Mouse (Mus musculus) monocyte, adult 2 months (primary cell): ENCODE data around the gene Cadm2.

ENCODE experiments used
- DNase-seq, 2 experiments: peaks; one replicate each; pipeline ENCODE4 v3.0.0; 2022; ENCODE audit warnings: low spot score in 2 of 2, low read depth in 1 of 2

Gene Cadm2

GRCm38 (mm10) chr16:66967686-66968085, 653.0 kb downstream of the Cadm2 start:
- no peak for DNase-seq

- no peak for DNase-seq
These were observed 661.6 kb downstream of the Cadm2 start for GRCm38 (mm10) chr16:66959146-66959545.

- DNase-seq, result no peak
These were observed 664.8 kb downstream of the Cadm2 start for GRCm38 (mm10) chr16:66955876-66956275.

GRCm38 (mm10) chr16:66936332-66936731, 684.4 kb downstream of the Cadm2 start:
- no peak for DNase-seq

GRCm38 (mm10) chr16:66925517-66925916, 695.2 kb downstream of the Cadm2 start:
- no peak for DNase-seq

DNA sequence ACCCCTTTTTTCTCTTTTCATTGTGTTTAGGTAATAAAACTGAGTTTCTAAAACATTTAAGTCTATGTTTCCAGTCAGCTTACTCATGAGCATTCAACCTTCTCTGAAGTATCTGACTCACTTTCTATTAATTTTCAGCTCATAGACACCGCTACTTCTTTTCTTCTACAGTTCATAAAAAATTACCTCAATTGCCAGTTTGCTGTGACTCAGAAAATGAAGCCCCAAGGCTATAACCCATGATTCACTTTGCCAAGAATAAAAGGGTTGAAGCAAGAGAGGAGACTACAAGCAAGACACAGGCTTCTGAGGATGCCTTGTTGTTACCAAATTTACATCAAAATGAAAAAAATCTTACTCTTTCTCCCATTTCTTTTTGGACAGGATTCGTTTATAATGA, 698.0 kb downstream of the Cadm2 start:
- no peak for DNase-seq

GRCm38 (mm10) chr16:66921414-66921915, 699.2 kb downstream of the Cadm2 start:
- no peak for DNase-seq

- no peak for DNase-seq
These were observed 700.8 kb downstream of the Cadm2 start for GRCm38 (mm10) chr16:66919889-66920402.

DNA sequence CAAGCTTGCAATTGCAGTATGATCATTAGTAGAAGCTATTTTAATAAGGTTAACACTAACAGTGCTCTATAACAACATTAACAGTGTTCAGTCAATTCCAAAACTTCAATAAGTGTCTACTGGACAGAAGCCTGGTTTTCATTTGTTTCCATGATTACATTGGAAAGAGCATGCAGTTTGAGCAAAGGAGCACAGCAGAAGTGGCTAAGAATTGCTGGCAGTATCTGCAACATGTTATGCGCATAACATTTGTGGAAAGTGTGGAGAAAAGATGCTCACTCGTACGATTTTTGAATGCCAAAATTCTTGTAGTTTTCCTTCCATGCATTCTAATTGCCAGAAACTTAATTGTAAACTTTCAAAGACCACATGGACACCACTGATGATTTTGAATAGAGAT, 718.9 kb downstream of the Cadm2 start:
- DNase-seq, result no peak

GRCm38 (mm10) chr16:66900664-66901063, 720.0 kb downstream of the Cadm2 start:
- no peak for DNase-seq

GRCm38 (mm10) chr16:66892359-66892758, 728.3 kb downstream of the Cadm2 start:
- no peak for DNase-seq

DNA sequence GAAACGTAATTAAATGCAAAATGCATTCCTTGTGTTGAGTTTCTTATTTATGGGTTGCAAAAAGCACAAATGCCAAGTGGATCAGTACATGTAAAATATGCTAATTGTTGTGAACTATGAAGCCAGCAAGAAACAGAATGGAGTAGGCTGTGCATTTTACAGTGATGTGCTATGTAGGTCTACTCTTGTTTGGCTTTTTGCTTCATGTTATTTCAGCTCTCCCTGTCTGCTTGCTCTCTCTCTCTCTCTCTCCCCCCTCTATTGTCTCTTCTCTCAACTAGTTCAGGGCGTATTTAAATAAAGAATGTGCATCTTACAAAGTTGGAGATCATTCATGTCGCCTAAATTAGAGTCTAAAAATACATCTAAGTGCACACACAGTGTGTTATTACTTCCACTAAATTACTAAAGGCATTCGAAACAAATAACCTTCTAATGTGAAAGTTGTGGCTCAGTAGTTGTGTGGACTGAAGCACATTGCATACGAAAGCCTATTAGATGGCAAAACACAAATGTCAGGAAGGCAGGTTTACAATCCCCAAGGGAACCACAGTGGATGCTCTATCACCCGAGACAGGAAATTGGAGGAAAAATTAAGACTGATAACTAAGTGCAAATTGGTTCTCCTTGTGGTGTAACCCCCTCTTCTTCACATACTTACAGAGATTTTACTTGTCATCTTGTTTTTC, 729.0 kb downstream of the Cadm2 start:
- no peak for DNase-seq

GRCm38 (mm10) chr16:66889907-66890306, 730.8 kb downstream of the Cadm2 start:
- no peak for DNase-seq

GRCm38 (mm10) chr16:66882597-66882996, 738.1 kb downstream of the Cadm2 start:
- DNase-seq, result no peak

GRCm38 (mm10) chr16:66871201-66871600, 749.5 kb downstream of the Cadm2 start:
- DNase-seq, result no peak

DNA sequence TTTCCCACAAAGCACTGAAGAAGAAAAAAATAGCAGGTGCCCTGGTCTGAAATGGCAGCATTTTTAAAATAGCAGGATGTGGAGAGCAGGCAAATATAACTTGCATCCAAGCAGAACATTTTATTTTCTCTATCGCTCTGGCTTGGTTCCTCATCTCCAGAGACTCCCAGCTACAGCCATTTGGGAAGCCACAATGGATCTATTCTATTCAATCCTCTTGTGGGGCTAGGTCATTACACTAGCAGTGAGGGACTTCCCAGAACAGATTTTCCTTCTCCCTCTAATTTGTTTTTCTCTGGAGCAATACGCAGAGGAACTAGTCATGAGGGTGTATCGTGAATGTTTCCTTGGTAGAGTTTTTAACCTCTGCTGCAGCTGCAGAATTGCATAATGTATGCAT, 769.7 kb downstream of the Cadm2 start:
- DNase-seq, result no peak

DNA sequence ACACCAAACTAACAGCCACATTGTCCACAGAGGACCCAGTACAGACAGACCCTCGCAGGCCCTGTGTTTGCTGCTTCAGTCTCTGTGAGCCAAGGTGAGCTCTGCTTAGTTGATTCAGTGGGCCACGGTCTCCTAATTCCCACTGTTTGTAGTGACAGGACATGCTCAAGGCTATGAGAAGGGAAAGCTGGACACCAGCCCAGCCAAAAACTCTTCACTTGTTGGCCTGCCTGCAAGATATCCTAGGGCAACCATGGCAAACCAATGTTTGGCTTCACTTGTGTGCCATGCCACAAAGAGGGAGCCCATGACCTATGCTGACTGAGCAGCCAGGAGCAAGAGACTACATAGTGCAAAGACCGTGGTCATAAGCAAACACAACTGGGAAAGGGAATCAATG, 795.8 kb downstream of the Cadm2 start:
- no peak for DNase-seq

- DNase-seq, result no peak
These were observed 809.2 kb downstream of the Cadm2 start for GRCm38 (mm10) chr16:66811495-66811894.

DNA sequence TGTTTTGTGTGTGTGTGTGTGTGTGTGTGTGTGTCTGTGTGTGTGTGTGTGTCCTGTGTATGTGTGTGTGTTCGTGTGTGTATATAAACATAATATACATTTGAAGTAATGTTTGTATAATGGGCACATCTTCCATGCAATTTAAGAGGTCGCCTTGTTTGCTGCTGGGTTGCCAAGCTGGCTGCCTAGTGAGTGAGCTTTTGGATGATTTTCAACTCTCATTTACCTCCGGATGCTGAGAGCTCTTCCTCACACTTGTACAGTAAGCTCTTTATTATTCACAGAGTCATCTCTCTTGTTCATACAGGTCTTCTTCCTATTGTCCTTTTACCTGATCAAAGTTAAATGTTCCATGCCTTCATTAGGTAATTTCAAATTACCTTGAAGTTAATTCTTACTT, 822.5 kb downstream of the Cadm2 start:
- no peak for DNase-seq

- no peak for DNase-seq
These were observed 827.6 kb downstream of the Cadm2 start for GRCm38 (mm10) chr16:66793067-66793466.

GRCm38 (mm10) chr16:66771883-66772282, 848.8 kb downstream of the Cadm2 start:
- DNase-seq, result no peak

GRCm38 (mm10) chr16:66769545-66769944, 851.2 kb downstream of the Cadm2 start:
- DNase-seq, result no peak
